8 mouse cellular contexts compared by ENCODE assay signal in genomic region chr12:110372986-110373385, GRCm38 (mm10).
DNase-seq lines count a peak whose midpoint lies in the region; ATAC-seq and TF ChIP-seq lines count a peak whose summit lies in the region.

No protein-coding gene starts in this region.

- no peak overlapping the region for H3K4me2 ChIP-seq in hindbrain, embryonic 11.5 days (replicated peaks; ENCODE audit: low read depth, low read length)
- peak overlapping the region; percentile 34; the same call in 1 of the 2 replicates for H3K4me2 ChIP-seq in forebrain, embryonic 14.5 days (ENCODE audit: low read length)
- peak overlapping the region; percentile 36 for H3K4me2 ChIP-seq in limb, embryonic 12.5 days
- H3K4me2 ChIP-seq in neural tube, embryonic 13.5 days, result peak overlapping the region; percentile 42
- no peak overlapping the region for H3K4me2 ChIP-seq in lung, postnatal 0 days (replicated peaks; ENCODE audit: low read depth, low read length)

- no peak for TF ChIP-seq CTCF in lung, postnatal 0 days (IDR thresholded peaks at IDR 0.05)

- no peak overlapping the region for H3K4me3 ChIP-seq in hindbrain, embryonic 11.5 days (ENCODE audit: low read depth, low read length)
- H3K4me3 ChIP-seq in hindbrain, embryonic 10.5 days, result no peak overlapping the region
- H3K4me3 ChIP-seq in forebrain, embryonic 14.5 days (ENCODE audit: low read depth, low read length), result no peak overlapping the region
- no peak overlapping the region for H3K4me3 ChIP-seq in limb, embryonic 12.5 days (replicated peaks)
- H3K4me3 ChIP-seq in neural tube, embryonic 13.5 days, result no peak overlapping the region
- no peak overlapping the region for H3K4me3 ChIP-seq in lung, postnatal 0 days (ENCODE audit: low read depth, low read length)

- H3K27ac ChIP-seq in hindbrain, embryonic 11.5 days (ENCODE audit: low read depth, low read length), result no peak overlapping the region
- H3K27ac ChIP-seq in hindbrain, embryonic 10.5 days, result no peak overlapping the region
- no peak overlapping the region for H3K27ac ChIP-seq in forebrain, embryonic 14.5 days (ENCODE audit: low read depth, low read length)
- no peak overlapping the region for H3K27ac ChIP-seq in limb, embryonic 12.5 days
- H3K27ac ChIP-seq in neural tube, embryonic 13.5 days (replicated peaks), result no peak overlapping the region; the same call in 1 of the 2 replicates
- H3K27ac ChIP-seq in lung, postnatal 0 days (ENCODE audit: low read length), result no peak overlapping the region

- peak; percentile 33; the same call in 1 of the 2 replicates for ATAC-seq in hindbrain, embryonic 11.5 days (ENCODE audit: low FRiP score)
- no peak for ATAC-seq in forebrain, embryonic 14.5 days
- ATAC-seq in limb, embryonic 12.5 days (ENCODE audit: insufficient number of reproducible peaks, insufficient read depth, low FRiP score, low TSS enrichment, low read depth), result no peak
- peak; percentile 38; the same call in 1 of the 2 replicates for ATAC-seq in neural tube, embryonic 13.5 days (ENCODE audit: low read depth)
- ATAC-seq in lung, postnatal 0 days, result no peak

- no peaks in the 10 kb centered on the region for H3K9me3 ChIP-seq in hindbrain, embryonic 11.5 days (ENCODE audit: control insufficient read depth, low read length)
- H3K9me3 ChIP-seq in hindbrain, embryonic 10.5 days, result no peaks in the 10 kb centered on the region
- H3K9me3 ChIP-seq in forebrain, embryonic 14.5 days (replicated peaks; ENCODE audit: control insufficient read depth, low read length), result no peaks in the 10 kb centered on the region
- no peaks in the 10 kb centered on the region for H3K9me3 ChIP-seq in limb, embryonic 12.5 days
- no peaks in the 10 kb centered on the region for H3K9me3 ChIP-seq in neural tube, embryonic 13.5 days
- no peaks in the 10 kb centered on the region for H3K9me3 ChIP-seq in lung, postnatal 0 days (ENCODE audit: low read length)

- TF ChIP-seq EP300 in lung, postnatal 0 days (IDR thresholded peaks at IDR 0.05), result no peak

- H3K4me1 ChIP-seq in hindbrain, embryonic 11.5 days (replicated peaks; ENCODE audit: control insufficient read depth, insufficient read depth, low read length), result peaks cover 7% of the 10 kb centered on the region
- H3K4me1 ChIP-seq in hindbrain, embryonic 10.5 days (replicated peaks), result peaks cover 55% of the 10 kb centered on the region
- no peaks in the 10 kb centered on the region for H3K4me1 ChIP-seq in forebrain, embryonic 14.5 days (ENCODE audit: control insufficient read depth, insufficient read depth, low read length)
- peaks cover 13% of the 10 kb centered on the region for H3K4me1 ChIP-seq in limb, embryonic 12.5 days (replicated peaks)
- H3K4me1 ChIP-seq in neural tube, embryonic 13.5 days (replicated peaks), result peaks cover 39% of the 10 kb centered on the region
- no peaks in the 10 kb centered on the region for H3K4me1 ChIP-seq in lung, postnatal 0 days (ENCODE audit: insufficient read depth, low read depth, low read length)

- peak; percentile 25 for DNase-seq in hindbrain, embryonic 11.5 days (ENCODE audit: low spot score)
- DNase-seq in hindbrain, embryonic 10.5 days (ENCODE audit: low spot score), result no peak
- DNase-seq in forebrain, embryonic 14.5 days (ENCODE audit: low spot score), result no peak
- DNase-seq in lung, postnatal 0 days (ENCODE audit: low spot score), result no peak
- DNase-seq in layer of hippocampus, adult 9-11 months, result no peak
- DNase-seq in gastrocnemius, postnatal 36 days, result no peak

- H3K27me3 ChIP-seq in hindbrain, embryonic 11.5 days (ENCODE audit: control insufficient read depth, insufficient read depth, low read length), result peaks cover 9% of the 10 kb centered on the region
- peaks cover 57% of the 10 kb centered on the region for H3K27me3 ChIP-seq in hindbrain, embryonic 10.5 days (ENCODE audit: insufficient read depth, poor library complexity, severe bottlenecking)
- no peaks in the 10 kb centered on the region for H3K27me3 ChIP-seq in forebrain, embryonic 14.5 days (replicated peaks; ENCODE audit: control insufficient read depth, insufficient read depth, low read length)
- peaks cover 60% of the 10 kb centered on the region for H3K27me3 ChIP-seq in limb, embryonic 12.5 days
- peaks cover 27% of the 10 kb centered on the region for H3K27me3 ChIP-seq in neural tube, embryonic 13.5 days
- peaks cover 9% of the 10 kb centered on the region for H3K27me3 ChIP-seq in lung, postnatal 0 days (replicated peaks; ENCODE audit: insufficient read depth, low read length)

- no peak overlapping the region for H3K9ac ChIP-seq in hindbrain, embryonic 11.5 days (ENCODE audit: low read depth, low read length)
- H3K9ac ChIP-seq in forebrain, embryonic 14.5 days (ENCODE audit: low read length), result no peak overlapping the region
- no peak overlapping the region for H3K9ac ChIP-seq in limb, embryonic 12.5 days (replicated peaks)
- no peak overlapping the region for H3K9ac ChIP-seq in neural tube, embryonic 13.5 days
- H3K9ac ChIP-seq in lung, postnatal 0 days (replicated peaks; ENCODE audit: low read depth), result no peak overlapping the region

- 54% methylated on average over 9 of the region's 9 CpGs for WGBS in hindbrain, embryonic 11.5 days
- 52% methylated on average over 9 of the region's 9 CpGs for WGBS in hindbrain, embryonic 10.5 days
- WGBS in forebrain, embryonic 14.5 days, result 46% methylated on average over 9 of the region's 9 CpGs
- WGBS in limb, embryonic 12.5 days, result 49% methylated on average over 9 of the region's 9 CpGs
- 35% methylated on average over 9 of the region's 9 CpGs for WGBS in neural tube, embryonic 13.5 days
- WGBS in lung, postnatal 0 days, result 67% methylated on average over 9 of the region's 9 CpGs

- intact Hi-C loops in gastrocnemius, postnatal 36 days (cut with DNase I), result loop anchor here (2.0 kb wide), 1 partner anchor 934 kb away; no protein-coding TSS in a partner anchor

- H3K36me3 ChIP-seq in hindbrain, embryonic 11.5 days (ENCODE audit: control insufficient read depth, insufficient read depth, low read length), result no peaks in the 10 kb centered on the region
- H3K36me3 ChIP-seq in hindbrain, embryonic 10.5 days, result no peaks in the 10 kb centered on the region
- H3K36me3 ChIP-seq in forebrain, embryonic 14.5 days (ENCODE audit: control insufficient read depth, insufficient read depth, low read length), result no peaks in the 10 kb centered on the region
- H3K36me3 ChIP-seq in limb, embryonic 12.5 days, result no peaks in the 10 kb centered on the region
- H3K36me3 ChIP-seq in neural tube, embryonic 13.5 days, result no peaks in the 10 kb centered on the region
- no peaks in the 10 kb centered on the region for H3K36me3 ChIP-seq in lung, postnatal 0 days (ENCODE audit: insufficient read depth, low read length)

Comparison
In these comparisons a context has a peak if more than half of its experiments do, and no peak if none do; other contexts are left out.
1. ATAC-seq: peak in hindbrain, embryonic 11.5 days (single experiment) and neural tube, embryonic 13.5 days (single experiment); none in forebrain, embryonic 14.5 days (single experiment), limb, embryonic 12.5 days (single experiment) and lung, postnatal 0 days (single experiment).
2. H3K4me2 ChIP-seq: peak in forebrain, embryonic 14.5 days (single experiment), limb, embryonic 12.5 days (single experiment) and neural tube, embryonic 13.5 days (single experiment); none in hindbrain, embryonic 11.5 days (single experiment) and lung, postnatal 0 days (single experiment).